Mouse (Mus musculus): Measurements from ENCODE around the gene Lrba.

The Lrba gene

GRCm38 (mm10) chr3:86806834-86807233, 582.4 kb downstream of the Lrba start:
- no peak for DNase-seq

GRCm38 (mm10) chr3:86807750-86808467, 583.4 kb downstream of the Lrba start:
- DNase-seq, result peak; percentile 78 to 79

- DNase-seq, result peak in 1 of 2 experiments; percentile 45
Observed at GRCm38 (mm10) chr3:86809199-86809598, 584.7 kb downstream of the Lrba start.

- no peak for DNase-seq
Observed at GRCm38 (mm10) chr3:86809646-86810045, 585.2 kb downstream of the Lrba start.

GRCm38 (mm10) chr3:86810908-86811307, 586.4 kb downstream of the Lrba start:
- no peak for DNase-seq

GRCm38 (mm10) chr3:86812689-86813088, 588.2 kb downstream of the Lrba start:
- DNase-seq, result peak; percentile 85

- peak; percentile 82 to 84 for DNase-seq
Observed at GRCm38 (mm10) chr3:86818001-86818585, 593.6 kb downstream of the Lrba start.

GRCm38 (mm10) chr3:86819372-86819771, 594.9 kb downstream of the Lrba start:
- no peak for DNase-seq

- DNase-seq, result no peak
Observed at GRCm38 (mm10) chr3:86820344-86820743, 595.9 kb downstream of the Lrba start.

GRCm38 (mm10) chr3:86821383-86821782, 596.9 kb downstream of the Lrba start:
- peak in 1 of 2 experiments; percentile 36 for DNase-seq

- no peak for DNase-seq
Observed at GRCm38 (mm10) chr3:86827506-86827905, 603.0 kb downstream of the Lrba start.

GRCm38 (mm10) chr3:86832115-86832514, 607.6 kb downstream of the Lrba start:
- no peak for DNase-seq
